Comparison of ENCODE assay signal across 8 mouse cellular contexts in the genomic region with DNA sequence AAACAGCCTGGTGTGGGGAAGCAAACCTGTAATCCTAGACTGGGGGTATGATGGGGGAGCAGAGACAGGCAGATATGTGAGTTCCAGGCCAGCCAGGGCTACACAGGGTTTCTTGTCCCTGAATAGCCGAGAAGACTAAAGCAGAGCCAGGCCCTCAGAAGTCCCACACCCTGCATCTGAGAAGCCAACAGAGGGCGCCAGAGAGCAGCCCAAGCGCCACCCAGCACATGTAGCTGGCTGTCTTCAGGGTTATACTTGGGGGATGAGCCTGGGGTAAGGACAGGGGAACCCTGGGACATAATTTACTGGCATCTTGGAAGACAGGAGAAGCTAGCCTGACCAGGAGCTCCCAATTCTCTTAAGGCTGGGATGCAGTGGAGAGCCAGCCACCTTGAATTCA. TPM values are rescaled to one million over a fixed set of nuclear protein-coding genes. Genes with fewer than 3 reads are reported as not detected.
DNase-seq lines count a peak whose midpoint lies in the region; ATAC-seq lines count a peak whose summit lies in the region.

No protein-coding gene starts in this region.

- H3K4me2 ChIP-seq in heart, embryonic 11.5 days = no peak overlapping the region
- H3K4me2 ChIP-seq in forebrain, embryonic 16.5 days (ENCODE audit: low read length) = no peak overlapping the region
- H3K4me2 ChIP-seq in hindbrain, embryonic 12.5 days (replicated peaks) = no peak overlapping the region
- no peak overlapping the region for H3K4me2 ChIP-seq in midbrain, embryonic 11.5 days

- H3K4me1 ChIP-seq in heart, embryonic 11.5 days (ENCODE audit: control insufficient read depth, insufficient read depth, low read length) = peaks cover 46% of the 10 kb centered on the region
- peaks cover 31% of the 10 kb centered on the region for H3K4me1 ChIP-seq in forebrain, embryonic 16.5 days (replicated peaks; ENCODE audit: control insufficient read depth, insufficient read depth, low read length)
- peaks cover 26% of the 10 kb centered on the region for H3K4me1 ChIP-seq in hindbrain, embryonic 12.5 days
- H3K4me1 ChIP-seq in midbrain, embryonic 11.5 days (ENCODE audit: control insufficient read depth, insufficient read depth, low read length) = peaks cover 15% of the 10 kb centered on the region

- peak; percentile 94 for DNase-seq in heart, adult 11 months
- peak; percentile 77 for DNase-seq in left cerebral cortex, postnatal 25 days (ENCODE audit: low spot score in 2 of 2)
- DNase-seq in midbrain, embryonic 11.5 days (ENCODE audit: low spot score, missing footprints) = peak; percentile 98
- DNase-seq in spleen, postnatal 14 days (ENCODE audit: low spot score in 2 of 2) = peak; percentile 62 to 77

- peaks cover 16% of the 10 kb centered on the region for H3K36me3 ChIP-seq in heart, embryonic 11.5 days (ENCODE audit: control insufficient read depth, insufficient read depth, low read length)
- peaks cover 5% of the 10 kb centered on the region; the same call in 1 of the 2 replicates for H3K36me3 ChIP-seq in forebrain, embryonic 16.5 days (ENCODE audit: control insufficient read depth, insufficient read depth)
- H3K36me3 ChIP-seq in hindbrain, embryonic 12.5 days = peaks cover 50% of the 10 kb centered on the region
- H3K36me3 ChIP-seq in midbrain, embryonic 11.5 days (ENCODE audit: control insufficient read depth, insufficient read depth, low read length) = peaks cover 14% of the 10 kb centered on the region

- ATAC-seq in heart, embryonic 11.5 days (replicated peaks; ENCODE audit: insufficient number of reproducible peaks, low FRiP score, low TSS enrichment) = no peak
- ATAC-seq in cerebellum, adult (ENCODE audit: insufficient number of reproducible peaks, low FRiP score, low TSS enrichment) = peak; percentile 71; the same call in 1 of the 2 replicates
- ATAC-seq in forebrain, embryonic 16.5 days = peak; percentile 66
- ATAC-seq in hindbrain, embryonic 12.5 days (ENCODE audit: low FRiP score) = no peak
- ATAC-seq in midbrain, embryonic 11.5 days (ENCODE audit: low FRiP score) = peak; percentile 59

- H3K9ac ChIP-seq in heart, embryonic 11.5 days (ENCODE audit: low read depth, low read length) = no peak overlapping the region
- 0 out of 2 replicates have a peak overlapping the region, but pooled peaks have one; percentile 17 for H3K9ac ChIP-seq in forebrain, embryonic 16.5 days (replicated peaks; ENCODE audit: low read depth, low read length)
- 0 out of 2 replicates have a peak overlapping the region, but pooled peaks have one; percentile 14 for H3K9ac ChIP-seq in hindbrain, embryonic 12.5 days
- no peak overlapping the region for H3K9ac ChIP-seq in midbrain, embryonic 11.5 days (ENCODE audit: low read length)

- H3K9me3 ChIP-seq in heart, embryonic 11.5 days (replicated peaks; ENCODE audit: control insufficient read depth, low read length) = no peaks in the 10 kb centered on the region
- no peaks in the 10 kb centered on the region for H3K9me3 ChIP-seq in forebrain, embryonic 16.5 days (ENCODE audit: control insufficient read depth, low read length)
- H3K9me3 ChIP-seq in hindbrain, embryonic 12.5 days (replicated peaks) = no peaks in the 10 kb centered on the region
- H3K9me3 ChIP-seq in midbrain, embryonic 11.5 days (ENCODE audit: control insufficient read depth, low read length) = no peaks in the 10 kb centered on the region

- intact Hi-C loops in left cerebral cortex, postnatal 25 days (cut with DNase I) = no loop called here

- no peak overlapping the region for H3K4me3 ChIP-seq in heart, embryonic 11.5 days (ENCODE audit: low read depth, low read length)
- H3K4me3 ChIP-seq in forebrain, embryonic 16.5 days (replicated peaks; ENCODE audit: low read length) = no peak overlapping the region
- no peak overlapping the region for H3K4me3 ChIP-seq in hindbrain, embryonic 12.5 days
- H3K4me3 ChIP-seq in midbrain, embryonic 11.5 days (ENCODE audit: low read depth, low read length) = no peak overlapping the region

- H3K27me3 ChIP-seq in heart, embryonic 11.5 days (ENCODE audit: control insufficient read depth, insufficient read depth, low read length) = no peaks in the 10 kb centered on the region
- no peaks in the 10 kb centered on the region for H3K27me3 ChIP-seq in forebrain, embryonic 16.5 days (replicated peaks; ENCODE audit: control insufficient read depth, insufficient read depth, low read length)
- no peaks in the 10 kb centered on the region for H3K27me3 ChIP-seq in hindbrain, embryonic 12.5 days
- no peaks in the 10 kb centered on the region for H3K27me3 ChIP-seq in midbrain, embryonic 11.5 days (ENCODE audit: control insufficient read depth, insufficient read depth, low read length)

- WGBS in heart, embryonic 11.5 days (ENCODE audit: insufficient replicate concordance) = 9% methylated on average over 3 of the region's 3 CpGs
- 1% methylated on average over 3 of the region's 3 CpGs for WGBS in forebrain, embryonic 16.5 days
- 4% methylated on average over 3 of the region's 3 CpGs for WGBS in hindbrain, embryonic 12.5 days
- 12% methylated on average over 3 of the region's 3 CpGs for WGBS in midbrain, embryonic 11.5 days

- H3K27ac ChIP-seq in heart, embryonic 11.5 days (ENCODE audit: low read depth, low read length) = no peak overlapping the region
- H3K27ac ChIP-seq in forebrain, embryonic 16.5 days (ENCODE audit: low read length) = no peak overlapping the region
- H3K27ac ChIP-seq in hindbrain, embryonic 12.5 days = no peak overlapping the region
- H3K27ac ChIP-seq in midbrain, embryonic 11.5 days (ENCODE audit: low read depth, low read length) = no peak overlapping the region

RNA-seq across cellular contexts. Expression of a gene that starts 4.5 kb away (rescaled TPM):
- 117 and 135 TPM in 2 replicates for polyA plus RNA-seq in heart, embryonic 11.5 days (2014; fragmentation: Nextera tagmentation; extraction: Ambion mirVana)
- polyA plus RNA-seq in forebrain, embryonic 16.5 days (2015; fragmentation: Nextera tagmentation; extraction: Ambion mirVana) = 118 and 125 TPM in 2 replicates
- 102 and 105 TPM in 2 replicates for polyA plus RNA-seq in hindbrain, embryonic 12.5 days (2016; fragmentation: Nextera tagmentation; extraction: Ambion mirVana)
- 10 to 100 TPM; 19.7 to 20.8 TPM for total RNA-seq in left cerebral cortex, postnatal 25 days (2021)
- polyA plus RNA-seq in midbrain, embryonic 11.5 days (2014; fragmentation: Nextera tagmentation; extraction: Ambion mirVana) = 163 and 170 TPM in 2 replicates

RNA-seq across cellular contexts. Expression of a gene that starts 9.1 kb away (rescaled TPM):
- 90.6 and 94.9 TPM in 2 replicates for polyA plus RNA-seq in heart, embryonic 11.5 days (2014; fragmentation: Nextera tagmentation; extraction: Ambion mirVana)
- 102 and 108 TPM in 2 replicates for polyA plus RNA-seq in forebrain, embryonic 16.5 days (2015; fragmentation: Nextera tagmentation; extraction: Ambion mirVana)
- 72.5 and 76.9 TPM in 2 replicates for polyA plus RNA-seq in hindbrain, embryonic 12.5 days (2016; fragmentation: Nextera tagmentation; extraction: Ambion mirVana)
- 10 to 100 TPM; 86.2 to 93.7 TPM for total RNA-seq in left cerebral cortex, postnatal 25 days (2021)
- 68.4 and 74.6 TPM in 2 replicates for polyA plus RNA-seq in midbrain, embryonic 11.5 days (2014; fragmentation: Nextera tagmentation; extraction: Ambion mirVana)

RNA-seq across cellular contexts. Expression of a gene that starts 21.5 kb away (rescaled TPM):
- 24.0 and 28.8 TPM in 2 replicates for polyA plus RNA-seq in heart, embryonic 11.5 days (2014; fragmentation: Nextera tagmentation; extraction: Ambion mirVana)
- 25.0 and 35.5 TPM in 2 replicates for polyA plus RNA-seq in forebrain, embryonic 16.5 days (2015; fragmentation: Nextera tagmentation; extraction: Ambion mirVana)
- 6.0 and 6.1 TPM in 2 replicates for polyA plus RNA-seq in hindbrain, embryonic 12.5 days (2016; fragmentation: Nextera tagmentation; extraction: Ambion mirVana)
- 100 to 1,000 TPM; 121 to 149 TPM for total RNA-seq in left cerebral cortex, postnatal 25 days (2021)
- 7.4 TPM in 2 replicates for polyA plus RNA-seq in midbrain, embryonic 11.5 days (2014; fragmentation: Nextera tagmentation; extraction: Ambion mirVana)

RNA-seq across cellular contexts. Expression of a gene that starts 58.0 kb away (rescaled TPM):
- 0.55 and 1.7 TPM in 2 replicates for polyA plus RNA-seq in heart, embryonic 11.5 days (2014; fragmentation: Nextera tagmentation; extraction: Ambion mirVana)
- 1.2 and 2.0 TPM in 2 replicates for polyA plus RNA-seq in forebrain, embryonic 16.5 days (2015; fragmentation: Nextera tagmentation; extraction: Ambion mirVana)
- polyA plus RNA-seq in hindbrain, embryonic 12.5 days (2016; fragmentation: Nextera tagmentation; extraction: Ambion mirVana) = 0.97 and 1.2 TPM in 2 replicates
- total RNA-seq in left cerebral cortex, postnatal 25 days (2021) = 1 to 10 TPM; 1.1 to 1.5 TPM
- 0.56 and 0.57 TPM in 2 replicates for polyA plus RNA-seq in midbrain, embryonic 11.5 days (2014; fragmentation: Nextera tagmentation; extraction: Ambion mirVana)

Comparison
In these comparisons a context has a peak if more than half of its experiments do, and no peak if none do; other contexts are left out.
1. ATAC-seq: peak in cerebellum, adult (single experiment), forebrain, embryonic 16.5 days (single experiment) and midbrain, embryonic 11.5 days (single experiment); none in heart, embryonic 11.5 days (single experiment) and hindbrain, embryonic 12.5 days (single experiment).
2. H3K9ac ChIP-seq: peak in forebrain, embryonic 16.5 days (single experiment) and hindbrain, embryonic 12.5 days (single experiment); none in heart, embryonic 11.5 days (single experiment) and midbrain, embryonic 11.5 days (single experiment).
3. Peak in every context shown above with its lines, with median percentiles within 50 percentile points of each other: DNase-seq.